Mouse (Mus musculus) spleen, postnatal 4 days (tissue): ENCODE results near the gene Lrrc8c.

Source experiments
- DNase-seq, 2 experiments: peaks; one replicate each; pipeline ENCODE4 v3.0.0; 2022; ENCODE audit warnings: low spot score in 2 of 2

Lrrc8c gene

DNA sequence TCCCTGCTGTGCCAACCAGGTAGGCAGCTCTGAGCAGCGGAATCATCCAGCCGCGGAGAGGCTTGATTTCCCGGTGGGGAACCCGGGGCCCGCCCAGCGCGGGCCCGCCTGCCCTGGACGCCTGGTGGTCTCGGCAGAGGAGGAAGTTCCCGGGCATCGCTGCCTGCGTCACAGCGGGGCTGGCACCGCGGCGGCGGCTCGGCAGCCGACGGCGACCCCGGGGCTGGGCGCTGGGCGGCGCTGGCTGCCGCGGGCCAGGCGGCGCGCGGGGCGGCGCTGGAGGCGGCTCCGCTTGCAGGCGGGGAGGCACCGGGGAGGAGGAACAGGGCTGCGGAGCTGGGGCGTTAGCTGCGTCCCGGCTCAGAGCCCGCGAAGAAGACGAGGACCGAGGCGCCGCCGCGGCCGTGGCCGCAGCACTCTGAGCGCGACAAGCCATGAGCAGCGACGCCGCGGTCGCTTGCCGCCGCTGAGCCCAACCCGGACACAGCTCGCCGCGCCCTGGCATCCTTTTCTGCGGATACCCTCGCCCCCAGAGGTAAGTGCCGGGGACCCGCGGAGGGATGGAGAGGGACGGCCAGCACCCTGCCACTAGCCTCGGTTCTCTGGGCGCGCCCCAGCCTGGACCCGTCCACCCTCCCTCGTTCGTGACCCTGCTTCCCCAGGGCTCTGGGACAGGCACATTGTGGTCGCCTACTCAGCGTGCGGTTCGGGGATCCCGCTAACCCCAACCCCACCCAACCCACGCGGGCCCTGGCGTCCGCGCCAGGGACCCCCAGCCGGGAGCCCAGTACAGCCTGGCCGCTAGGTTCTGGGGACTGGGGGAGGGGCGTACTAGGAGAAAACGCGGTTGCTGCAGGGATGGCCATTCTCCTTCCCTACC lies at the start of gene Lrrc8c:
TSS of gene Lrrc8c (plus strand) at position 293 of the 880 bp plus-strand sequence.
- peak; percentile 91 to 94 for DNase-seq

GRCm38 (mm10) chr5:105472983-105473705 lies 46.0 kb upstream of the Lrrc8c start:
- no peak for DNase-seq

DNA sequence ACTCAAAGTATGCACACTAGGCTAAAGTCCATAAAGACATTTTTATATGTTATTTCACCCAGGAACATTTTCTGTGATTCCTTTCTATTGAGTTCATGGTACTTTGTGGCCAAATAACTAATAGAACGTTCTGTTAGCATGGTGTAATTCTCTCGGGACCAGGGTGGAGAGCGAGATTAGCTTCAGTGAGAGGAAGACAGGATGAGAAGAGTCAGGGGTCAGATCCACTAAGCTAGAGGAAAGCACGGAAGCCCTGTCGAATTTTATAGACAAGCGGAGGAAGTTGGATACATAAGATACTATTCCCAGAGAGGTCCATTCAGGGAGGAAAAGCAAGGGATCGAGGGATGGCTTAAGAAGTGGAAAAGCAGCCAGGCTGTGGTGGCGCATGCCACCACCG lies 41.7 kb upstream of the Lrrc8c start:
- DNase-seq, result no peak

DNA sequence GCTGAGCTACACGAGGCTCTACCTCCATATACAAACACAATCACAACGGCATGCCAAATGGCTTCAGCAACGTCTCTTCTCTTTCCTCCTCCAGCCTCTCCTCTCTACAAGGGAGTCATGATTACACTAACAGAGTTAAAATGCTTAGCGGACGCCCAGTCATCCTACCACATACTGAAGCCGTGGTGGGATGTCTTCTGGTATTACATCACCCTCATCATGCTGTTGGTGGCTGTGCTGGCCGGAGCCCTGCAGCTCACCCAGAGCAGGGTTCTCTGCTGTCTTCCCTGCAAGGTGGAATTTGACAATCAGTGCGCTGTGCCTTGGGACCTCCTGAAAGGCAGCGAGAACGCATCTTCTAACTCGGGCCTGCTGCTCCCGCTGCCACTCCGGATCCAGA lies 39.5 kb upstream of the Lrrc8c start:
- DNase-seq, result no peak

GRCm38 (mm10) chr5:105480561-105480960 lies 38.6 kb upstream of the Lrrc8c start:
- no peak for DNase-seq

DNA sequence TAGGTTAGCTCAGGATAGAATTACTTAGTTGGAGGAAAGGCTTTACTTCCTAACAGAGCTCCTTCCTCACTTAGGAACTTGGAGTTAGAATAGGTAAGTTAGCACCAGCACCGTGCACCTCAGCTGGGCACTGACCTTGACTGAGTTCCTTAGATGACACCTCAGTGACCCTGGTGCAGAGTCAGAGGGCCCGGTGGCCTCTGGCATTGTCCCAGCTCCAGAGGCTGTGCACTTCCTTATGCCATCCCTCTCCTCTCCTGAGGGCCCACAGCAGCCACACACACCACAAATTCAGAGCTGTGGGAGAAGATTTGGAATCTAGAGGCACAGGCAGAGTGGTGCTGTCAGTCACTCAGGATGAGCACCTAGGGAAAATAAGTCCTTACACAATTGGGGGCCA lies 35.6 kb upstream of the Lrrc8c start:
- DNase-seq, result no peak

DNA sequence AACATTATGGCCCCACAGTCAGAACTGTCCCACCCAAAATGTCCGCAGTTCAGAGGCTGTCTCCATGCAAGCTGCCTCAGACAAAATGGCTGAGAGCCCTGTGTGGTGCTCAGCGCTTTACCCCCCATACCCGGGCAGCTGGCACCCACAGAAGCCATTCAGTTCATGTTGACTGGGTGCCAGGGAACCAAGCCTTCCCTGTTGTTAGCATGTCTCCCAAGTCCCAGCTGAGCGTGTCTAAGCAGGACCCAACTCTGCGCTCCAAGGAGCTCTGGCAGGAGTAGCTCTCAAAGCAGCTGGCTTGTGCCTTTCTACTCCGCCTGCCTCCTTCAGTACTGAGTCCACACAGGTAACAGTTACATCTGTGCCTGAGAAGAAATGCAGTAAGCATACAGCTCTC lies 34.9 kb upstream of the Lrrc8c start:
- no peak for DNase-seq

- DNase-seq, result no peak
Observed at GRCm38 (mm10) chr5:105484891-105485290, 34.3 kb upstream of the Lrrc8c start.

DNA sequence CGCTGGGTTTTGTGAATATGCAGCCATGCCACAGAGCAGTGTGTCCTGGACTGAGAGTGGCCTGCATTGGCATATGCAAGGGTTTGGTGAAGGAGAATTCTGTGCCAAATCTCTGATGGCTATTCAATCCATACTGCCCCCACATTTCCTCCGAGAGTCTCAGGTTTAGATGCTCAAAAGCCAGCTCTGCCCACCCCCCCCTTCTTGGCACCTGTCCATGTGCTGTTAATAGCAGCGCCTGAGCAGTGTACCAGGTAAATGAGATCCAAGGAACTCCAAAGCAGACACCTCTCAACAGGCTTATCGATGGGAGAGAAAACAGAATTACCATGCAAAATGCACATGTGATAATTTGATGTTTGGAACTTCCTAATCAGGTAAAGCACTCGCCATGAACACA lies 29.0 kb upstream of the Lrrc8c start:
- no peak for DNase-seq

DNA sequence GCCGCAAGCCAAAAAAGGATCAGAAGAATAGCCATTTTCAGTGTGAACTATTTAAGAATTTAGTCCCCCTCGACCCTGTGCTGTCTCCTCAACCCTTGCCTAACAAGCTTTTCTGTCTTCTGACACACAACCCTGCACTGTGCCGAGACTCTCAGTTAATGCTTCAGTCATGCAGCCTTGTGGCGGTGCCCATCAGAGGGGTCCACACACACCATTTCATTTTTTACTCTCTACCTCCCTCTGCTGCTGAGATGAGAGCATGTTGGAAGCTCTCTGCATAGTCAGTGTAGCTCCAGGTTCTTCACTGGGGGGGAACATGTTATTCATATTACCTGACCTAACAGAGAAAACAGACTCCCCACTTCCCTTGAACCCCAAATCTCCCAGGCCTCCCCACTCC lies 27.8 kb upstream of the Lrrc8c start:
- peak in 1 of 2 experiments; percentile 56 for DNase-seq

GRCm38 (mm10) chr5:105492367-105493246 lies 26.6 kb upstream of the Lrrc8c start:
- peak; percentile 27 to 71 for DNase-seq

DNA sequence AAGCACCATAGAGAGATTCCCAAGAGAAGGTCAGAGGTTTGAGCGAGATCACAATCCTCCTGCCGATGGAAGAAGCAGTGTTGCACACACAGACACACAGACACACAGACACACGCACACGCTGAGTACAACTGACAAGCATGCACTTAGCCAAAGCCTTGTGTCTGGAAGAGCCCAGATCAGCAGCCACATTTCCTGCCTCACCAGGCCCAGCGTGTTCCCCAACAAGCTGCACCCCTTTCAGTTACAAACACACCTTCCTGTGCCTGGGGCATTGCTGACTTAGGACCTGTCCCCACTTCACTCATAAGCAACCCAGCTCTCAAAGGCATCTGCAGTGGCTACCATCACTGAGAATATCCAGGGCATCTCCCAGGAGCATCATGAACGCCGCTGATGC lies 25.8 kb upstream of the Lrrc8c start:
- peak in 1 of 2 experiments; percentile 58 for DNase-seq

GRCm38 (mm10) chr5:105494246-105494917 lies 24.8 kb upstream of the Lrrc8c start:
- DNase-seq, result peak in 1 of 2 experiments; percentile 58

DNA sequence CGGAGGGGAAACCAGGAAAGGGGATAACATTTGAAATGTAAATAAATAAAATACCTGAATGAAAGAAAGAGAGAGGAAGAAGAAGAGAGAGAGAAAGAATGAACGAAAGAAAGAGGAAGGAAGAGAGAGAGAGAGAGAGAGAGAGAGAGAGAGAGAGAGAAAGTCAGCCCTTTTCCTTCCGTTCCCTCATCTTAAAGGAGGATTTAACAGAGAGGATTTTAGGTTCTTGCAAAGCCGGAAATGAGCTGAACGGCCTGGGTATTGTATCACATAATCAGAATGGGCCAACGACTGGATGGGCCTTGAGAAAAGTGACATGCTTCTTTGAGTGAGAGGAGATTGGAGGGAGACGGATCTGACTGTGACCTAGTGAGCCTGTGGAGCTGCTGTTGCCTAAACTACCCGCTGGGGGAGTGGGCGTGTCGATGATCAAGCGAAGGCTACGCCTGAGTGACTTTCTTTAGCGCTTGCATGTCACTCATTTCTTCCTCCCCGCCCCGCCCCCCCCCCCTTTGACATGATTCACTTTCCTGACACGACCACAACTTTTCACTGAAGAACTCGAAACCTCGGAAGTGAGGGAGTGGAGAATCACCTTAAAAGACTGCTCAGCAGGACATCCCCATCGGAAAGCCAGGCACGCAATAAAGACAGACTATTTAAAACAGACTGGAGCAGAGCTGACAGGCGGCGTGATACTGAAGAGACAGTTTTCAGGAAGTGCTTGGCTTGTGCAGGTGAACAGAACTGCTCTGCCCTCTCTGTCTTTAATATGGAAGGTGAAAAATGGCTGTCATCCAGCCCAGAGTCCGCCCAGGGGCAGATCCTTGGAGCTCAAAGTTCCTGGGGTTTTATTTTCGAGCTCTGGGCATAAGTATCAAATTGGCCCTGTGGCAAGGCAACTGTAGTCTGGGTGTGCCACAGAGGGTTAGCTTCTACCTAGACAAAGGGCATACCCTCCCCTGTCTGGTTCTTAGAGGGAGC lies 24.0 kb upstream of the Lrrc8c start:
- DNase-seq, result peak; percentile 79 to 86

GRCm38 (mm10) chr5:105496133-105496532 lies 23.1 kb upstream of the Lrrc8c start:
- no peak for DNase-seq

DNA sequence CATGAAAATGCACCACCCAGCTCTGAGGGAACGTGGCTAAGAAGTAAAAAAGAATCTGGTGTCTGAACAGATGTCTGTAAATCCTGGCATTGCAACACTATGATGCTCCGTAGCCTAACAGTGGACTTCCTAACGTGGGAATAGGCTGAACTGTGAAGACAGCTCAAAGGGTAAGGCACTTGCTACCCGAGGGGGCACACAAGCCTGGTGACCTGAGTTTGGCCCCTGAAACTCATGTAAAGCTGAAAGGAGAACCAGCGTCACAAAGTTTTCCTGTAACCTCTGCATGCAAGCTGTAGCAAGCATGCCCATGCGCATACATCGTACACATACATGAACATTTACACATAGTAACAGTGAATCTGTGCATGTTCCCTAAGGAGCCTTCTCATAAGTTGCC lies 22.6 kb upstream of the Lrrc8c start:
- DNase-seq, result no peak

GRCm38 (mm10) chr5:105498429-105499000 lies 20.7 kb upstream of the Lrrc8c start:
- DNase-seq, result no peak

DNA sequence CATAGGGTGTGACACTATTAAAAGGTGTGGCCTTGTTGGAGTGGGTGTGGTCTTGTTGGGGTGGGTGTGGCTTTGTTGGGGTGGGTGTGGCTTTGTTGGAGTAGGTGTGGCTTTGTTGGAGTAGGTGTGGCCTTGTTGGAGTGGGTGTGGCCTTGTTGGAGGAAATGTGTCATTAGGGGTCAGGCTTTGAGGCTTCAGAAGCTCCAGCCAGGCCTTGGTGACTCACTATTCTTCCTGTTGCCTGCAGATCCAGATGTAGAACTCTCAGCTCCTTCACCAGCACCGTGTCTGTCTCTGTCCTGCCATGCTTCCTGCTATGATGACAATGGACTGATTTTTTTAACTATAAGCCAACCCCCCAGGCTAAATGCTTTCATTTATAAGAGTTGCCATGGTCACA lies 19.8 kb upstream of the Lrrc8c start:
- peak in 1 of 2 experiments; percentile 60 for DNase-seq
